Mouse (Mus musculus) layer of hippocampus, postnatal 10 days (tissue): ENCODE measurements at regions not wholly inside any gene's neighbourhood (a gene's known extent, or its start where the extent isn't known, plus 50 kb on each side); places are given as distances from the start of the nearest gene placed in this dataset.

Experiments
- DNase-seq, 2 experiments: peaks; one replicate each; pipeline ENCODE4 v3.0.0; 2021; ENCODE audit warnings: low spot score in 2 of 2

GRCm38 (mm10) chr13:71053361-71054264 is 212.0 kb upstream of the Adamts16 start:
- DNase-seq = peak in 1 of 2 experiments; percentile 22

- DNase-seq = no peak
Measured at GRCm38 (mm10) chr13:71050646-71051045, 209.0 kb upstream of the Adamts16 start.

- no peak for DNase-seq
Measured at GRCm38 (mm10) chr13:71036000-71036399, 194.4 kb upstream of the Adamts16 start.

- no peak for DNase-seq
Measured at GRCm38 (mm10) chr13:71034926-71035687, 193.5 kb upstream of the Adamts16 start.

GRCm38 (mm10) chr13:71008216-71008615 is 166.6 kb upstream of the Adamts16 start:
- DNase-seq = peak; percentile 66 to 75

GRCm38 (mm10) chr13:71006117-71006516 is 164.5 kb upstream of the Adamts16 start:
- peak; percentile 40 to 48 for DNase-seq

GRCm38 (mm10) chr13:71003517-71003916 is 161.9 kb upstream of the Adamts16 start:
- DNase-seq = no peak

- peak; percentile 90 to 92 for DNase-seq
Measured at GRCm38 (mm10) chr13:71001278-71001677, 159.7 kb upstream of the Adamts16 start.

- no peak for DNase-seq
Measured at GRCm38 (mm10) chr13:71000422-71001008, 158.9 kb upstream of the Adamts16 start.

- DNase-seq = no peak
Measured at GRCm38 (mm10) chr13:70993522-70993921, 151.9 kb upstream of the Adamts16 start.

GRCm38 (mm10) chr13:70989999-70990645 is 148.5 kb upstream of the Adamts16 start:
- no peak for DNase-seq

GRCm38 (mm10) chr13:70979344-70979743 is 137.7 kb upstream of the Adamts16 start:
- no peak for DNase-seq

- DNase-seq = no peak
Measured at GRCm38 (mm10) chr13:70978547-70979307, 137.1 kb upstream of the Adamts16 start.

GRCm38 (mm10) chr13:70969596-70969995 is 128.0 kb upstream of the Adamts16 start:
- no peak for DNase-seq

GRCm38 (mm10) chr13:70967781-70968180 is 126.2 kb upstream of the Adamts16 start:
- no peak for DNase-seq

- DNase-seq = peak; percentile 24 to 37
Measured at GRCm38 (mm10) chr13:70963384-70963783, 121.8 kb upstream of the Adamts16 start.

- no peak for DNase-seq
Measured at GRCm38 (mm10) chr13:70934309-70935037, 92.9 kb upstream of the Adamts16 start.

GRCm38 (mm10) chr13:70913834-70914233 is 72.2 kb upstream of the Adamts16 start:
- no peak for DNase-seq

GRCm38 (mm10) chr13:70910934-70911333 is 69.3 kb upstream of the Adamts16 start:
- DNase-seq = no peak

GRCm38 (mm10) chr13:70904834-70905233 is 63.2 kb upstream of the Adamts16 start:
- DNase-seq = no peak
